Mouse (Mus musculus) hindbrain, embryonic 12.5 days (tissue): ENCODE measurements around the gene Gyg. TPM values are rescaled to one million over a fixed set of nuclear protein-coding genes. Genes with fewer than 3 reads are reported as not detected.

Experiments
- polyA plus RNA-seq: library from polyadenylated mRNA; unstranded; fragments of >200 nt; fragmentation: Nextera tagmentation; extraction: Ambion mirVana; gene quantifications from 2 replicates; pipeline ENCODE4 v1.2.1, GENCODE M21; 2016

The Gyg gene
- polyA plus RNA-seq, 1 experiment from 2014 or later: 27.7 TPM

Other genes starting within 250 kb of the Gyg start
- 5.6 and 6.1 TPM in 2 replicates for gene Cp, start 198.3 kb downstream of the Gyg start, polyA plus RNA-seq
- gene Hps3, start 120.0 kb downstream of the Gyg start, polyA plus RNA-seq: 13.6 and 14.0 TPM in 2 replicates
- gene Hltf, start 97.5 kb downstream of the Gyg start, polyA plus RNA-seq: 22.4 and 24.4 TPM in 2 replicates
- gene Cpa3, start 86.9 kb upstream of the Gyg start, polyA plus RNA-seq: 0.81 and 1.6 TPM in 2 replicates
- 0.14 and 0.17 TPM in 2 replicates for gene Cpb1, start 120.4 kb upstream of the Gyg start, polyA plus RNA-seq
- not detected in 2 replicates for gene Agtr1b, start 211.9 kb upstream of the Gyg start, polyA plus RNA-seq